Mouse (Mus musculus): ENCODE results near the gene Ush1g.

GRCm38 (mm10) chr11:115318245-115319027 lies 3.4 kb downstream of the Ush1g start:
- TF ChIP-seq CTCF (IDR thresholded peaks at IDR 0.05) (no peak), EP300 (IDR thresholded peaks at IDR 0.05) (no peak)

Measured in lung, postnatal 0 days (tissue).